Mouse (Mus musculus) limb, embryonic 14.5 days (tissue): ENCODE measurements around the gene Mkrn2. TPM values are rescaled to one million over a fixed set of nuclear protein-coding genes. Genes with fewer than 3 reads are reported as not detected.
A peak's percentile ranks its signal among the peaks of the same experiment; 100 is the strongest.

Experiments used
- ATAC-seq: fragments of 200-750 bp; cut with Nextera tagmentation; 2 replicates; pipeline ENCODE4 v1.8.0; 2017; ENCODE audit warnings: low read depth, moderate number of reproducible peaks, moderate TSS enrichment; ENCODE audit not compliant: low FRiP score
- DNase-seq: peaks from one replicate; pipeline ENCODE4 v3.0.0-alpha.2; 2015; ENCODE audit warnings: low spot score
- H3K27ac ChIP-seq: fragments of 300-500 bp; sonication (generic); replicated peaks from 2 replicates; pipeline ENCODE4 v1.5.1; 2014; ENCODE audit warnings: low read depth, mild to moderate bottlenecking, low read length, moderate library complexity, mixed read lengths
- H3K27me3 ChIP-seq: fragments of 300-500 bp; sonication (generic); 2 replicates; pipeline ENCODE4 v1.6.1; 2014; ENCODE audit warnings: low read length, mixed read lengths; ENCODE audit not compliant: control insufficient read depth, insufficient read depth
- H3K36me3 ChIP-seq: fragments of 300-500 bp; sonication (generic); 2 replicates; pipeline ENCODE4 v1.6.1; 2014; ENCODE audit warnings: mild to moderate bottlenecking, low read length, moderate library complexity, mixed read lengths; ENCODE audit not compliant: control insufficient read depth, insufficient read depth
- H3K4me1 ChIP-seq: fragments of 300-500 bp; sonication (generic); 2 replicates; pipeline ENCODE4 v1.6.1; 2014; ENCODE audit warnings: antibody characterized with exemption, low read length, mixed read lengths; ENCODE audit not compliant: control insufficient read depth, insufficient read depth
- H3K4me2 ChIP-seq: fragments of 300-500 bp; sonication (generic); replicated peaks from 2 replicates; pipeline ENCODE4 v1.6.1; 2014; ENCODE audit warnings: low read depth, mild to moderate bottlenecking, low read length, moderate library complexity; ENCODE audit not compliant: severe bottlenecking
- H3K4me3 ChIP-seq: fragments of 300-500 bp; sonication (generic); replicated peaks from 2 replicates; pipeline ENCODE4 v1.5.1; 2014; ENCODE audit warnings: low read length
- H3K9ac ChIP-seq: fragments of 300-500 bp; sonication (generic); 2 replicates; pipeline ENCODE4 v1.6.1; 2014; ENCODE audit warnings: mild to moderate bottlenecking, low read depth, low read length, moderate library complexity; ENCODE audit not compliant: severe bottlenecking
- H3K9me3 ChIP-seq: fragments of 300-500 bp; sonication (generic); 2 replicates; pipeline ENCODE4 v1.6.1; 2016; ENCODE audit warnings: low read length; ENCODE audit not compliant: control insufficient read depth
- POLR2A ChIP-seq: fragments of 200-500 bp; IDR thresholded peaks from 2 replicates; pipeline ENCODE4 v1.8.0; 2012; ENCODE audit warnings: inconsistent platforms, mild to moderate bottlenecking, moderate library complexity, borderline replicate concordance; ENCODE audit not compliant: insufficient read depth, insufficient read length; ENCODE audit errors: extremely low read depth
- WGBS: fragments of 180-500 bp; shearing (Covaris S2); extraction: QIAGEN DNeasy Blood & Tissue Kit; methylation state at CpG from one replicate; pipeline ENCODE4 v1.1.7; 2014; 5-methylcytosine and 5-hydroxymethylcytosine counted together
- polyA plus RNA-seq, 2 experiments: library from polyadenylated mRNA; depleted of rRNA in 1 of 2; stranded (reverse) in 1 of 2; unstranded in 1 of 2; fragments of >200 nt; fragmentation: Nextera tagmentation in 1 of 2; extraction: Ambion mirVana in 1 of 2; gene quantifications; 2 replicates each; pipeline versions ENCODE4 v1.2.1 to v1.2.3; 2012 to 2014

Gene Mkrn2
- polyA plus RNA-seq (2012; rRNA removed) (28.9 and 40.7 TPM in 2 replicates), polyA plus RNA-seq (2014; fragmentation: Nextera tagmentation; extraction: Ambion mirVana) (31.0 and 34.1 TPM in 2 replicates)

DNA sequence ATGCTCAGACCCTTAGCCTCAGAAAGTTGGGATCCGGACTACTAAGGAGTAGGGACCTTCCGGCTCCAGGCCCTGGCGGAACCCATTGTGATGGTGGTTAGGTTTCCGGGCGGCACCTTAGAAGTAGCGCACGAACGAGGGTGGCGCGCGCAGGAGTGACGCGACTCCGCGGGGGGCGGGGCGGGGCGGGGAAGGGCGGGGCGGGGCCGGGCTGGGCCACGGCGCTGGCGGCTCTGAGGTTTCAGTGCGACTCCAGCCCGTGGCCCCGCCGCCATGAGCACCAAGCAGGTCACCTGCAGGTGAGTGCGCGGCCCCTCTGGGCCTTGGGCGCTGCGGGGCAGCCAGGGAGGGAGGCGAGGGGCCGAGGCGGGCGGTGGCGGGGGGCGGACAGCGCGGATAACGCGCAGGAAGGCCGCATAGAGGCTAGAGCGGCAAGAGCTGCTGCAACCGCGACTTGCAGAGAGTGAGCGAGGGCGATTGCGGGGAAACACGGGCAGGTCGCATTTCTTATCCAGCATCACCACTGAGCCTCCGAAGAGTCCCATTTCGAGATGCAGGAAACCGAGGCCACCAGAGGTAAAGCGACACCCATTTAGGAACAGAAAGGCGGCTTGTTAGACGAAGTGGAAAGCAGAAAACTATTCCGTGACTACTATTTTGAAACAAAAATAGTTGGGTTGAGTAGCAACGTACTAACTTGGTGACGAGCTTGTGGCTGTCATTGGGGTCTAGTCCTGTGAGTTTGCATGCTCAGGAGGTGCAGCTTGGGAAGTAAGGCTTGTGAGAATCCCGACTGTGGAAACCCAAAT, at the start of gene Mkrn2:
Mkrn2 (plus strand) TSS at position 188 of the 809 bp plus-strand sequence.
- whole genome bisulfite sequencing, result under 1% methylated on average over 45 of the region's 61 CpGs
- Histone ChIP-seq H3K4me3 (peak within 1 kb of the TSS; percentile 82), H3K27me3 (no peaks in the 10 kb centered on the region), H3K27ac (peak within 1 kb of the TSS; percentile 71), H3K9me3 (no peaks in the 10 kb centered on the region), H3K36me3 (peaks cover 10% of the 10 kb centered on the region), H3K4me2 (peak within 1 kb of the TSS; percentile 62), H3K9ac (peak within 1 kb of the TSS; percentile 83), H3K4me1 (peaks cover 9% of the 10 kb centered on the region)
- 0 out of 2 replicates have a peak, but pooled peaks have one; percentile 63 for TF ChIP-seq POLR2A
- DNase-seq, result peak; percentile 77
- peak; percentile 93 for ATAC-seq

DNA sequence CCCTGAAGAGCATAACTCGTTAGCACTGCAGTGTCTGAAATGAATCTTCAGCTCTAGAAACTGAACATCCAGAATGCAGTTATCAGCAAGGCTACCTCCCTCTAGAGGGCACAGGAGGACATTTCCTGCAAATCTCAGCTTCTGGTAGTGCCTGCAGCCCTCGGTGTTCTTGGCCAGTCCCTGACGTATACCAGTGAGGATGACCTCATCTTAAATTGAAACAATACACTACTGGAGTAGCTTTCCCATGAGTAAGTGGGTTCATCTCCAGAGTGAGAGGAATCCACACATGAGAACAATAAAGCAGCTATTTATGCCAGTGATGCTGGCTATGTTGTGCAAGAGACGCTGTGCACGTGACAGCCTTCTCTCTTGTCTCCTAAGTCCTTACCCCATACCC, 46.2 kb upstream of the Mkrn2 start:
- no peak overlapping the region for H3K27ac ChIP-seq
- ATAC-seq (no peak), DNase-seq (no peak)
- H3K9me3 ChIP-seq, result no peaks in the 10 kb centered on the region
- no peak overlapping the region for H3K9ac ChIP-seq
- H3K4me3 ChIP-seq, result no peak overlapping the region
- no peaks in the 10 kb centered on the region for H3K4me1 ChIP-seq
- no peak overlapping the region for H3K4me2 ChIP-seq
- WGBS, result 74% methylated on average over 5 of the region's 5 CpGs
- peaks cover 47% of the 10 kb centered on the region for H3K36me3 ChIP-seq
- H3K27me3 ChIP-seq, result no peaks in the 10 kb centered on the region
- no peak for TF ChIP-seq POLR2A

DNA sequence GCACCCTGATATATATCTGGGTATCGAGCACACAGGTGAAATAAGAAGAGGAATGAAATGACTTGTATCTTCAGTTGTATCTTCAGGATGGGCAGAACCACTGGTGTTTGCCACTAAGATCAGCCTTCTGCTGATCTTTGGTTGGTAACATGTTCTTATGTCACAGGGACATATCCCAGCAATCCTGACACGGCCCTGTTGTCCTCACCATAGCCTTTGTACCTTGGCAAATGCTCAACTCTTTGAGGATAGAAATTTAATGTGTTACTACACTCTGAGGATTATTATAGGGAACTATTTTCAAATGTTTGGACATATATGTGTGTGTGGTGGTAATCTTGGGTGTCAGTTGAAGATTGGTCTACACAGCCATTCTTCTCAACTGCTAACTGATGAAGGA, 43.5 kb upstream of the Mkrn2 start:
- 96% methylated on average over 2 of the region's 2 CpGs for WGBS
- no peaks in the 10 kb centered on the region for H3K4me1 ChIP-seq
- no peak overlapping the region for H3K4me3 ChIP-seq
- TF ChIP-seq POLR2A, result no peak
- H3K9me3 ChIP-seq, result no peaks in the 10 kb centered on the region
- DNase-seq (no peak), ATAC-seq (no peak)
- H3K27ac ChIP-seq, result no peak overlapping the region
- no peak overlapping the region for H3K9ac ChIP-seq
- H3K4me2 ChIP-seq, result no peak overlapping the region
- H3K27me3 ChIP-seq, result no peaks in the 10 kb centered on the region
- H3K36me3 ChIP-seq, result peaks cover 52% of the 10 kb centered on the region

DNA sequence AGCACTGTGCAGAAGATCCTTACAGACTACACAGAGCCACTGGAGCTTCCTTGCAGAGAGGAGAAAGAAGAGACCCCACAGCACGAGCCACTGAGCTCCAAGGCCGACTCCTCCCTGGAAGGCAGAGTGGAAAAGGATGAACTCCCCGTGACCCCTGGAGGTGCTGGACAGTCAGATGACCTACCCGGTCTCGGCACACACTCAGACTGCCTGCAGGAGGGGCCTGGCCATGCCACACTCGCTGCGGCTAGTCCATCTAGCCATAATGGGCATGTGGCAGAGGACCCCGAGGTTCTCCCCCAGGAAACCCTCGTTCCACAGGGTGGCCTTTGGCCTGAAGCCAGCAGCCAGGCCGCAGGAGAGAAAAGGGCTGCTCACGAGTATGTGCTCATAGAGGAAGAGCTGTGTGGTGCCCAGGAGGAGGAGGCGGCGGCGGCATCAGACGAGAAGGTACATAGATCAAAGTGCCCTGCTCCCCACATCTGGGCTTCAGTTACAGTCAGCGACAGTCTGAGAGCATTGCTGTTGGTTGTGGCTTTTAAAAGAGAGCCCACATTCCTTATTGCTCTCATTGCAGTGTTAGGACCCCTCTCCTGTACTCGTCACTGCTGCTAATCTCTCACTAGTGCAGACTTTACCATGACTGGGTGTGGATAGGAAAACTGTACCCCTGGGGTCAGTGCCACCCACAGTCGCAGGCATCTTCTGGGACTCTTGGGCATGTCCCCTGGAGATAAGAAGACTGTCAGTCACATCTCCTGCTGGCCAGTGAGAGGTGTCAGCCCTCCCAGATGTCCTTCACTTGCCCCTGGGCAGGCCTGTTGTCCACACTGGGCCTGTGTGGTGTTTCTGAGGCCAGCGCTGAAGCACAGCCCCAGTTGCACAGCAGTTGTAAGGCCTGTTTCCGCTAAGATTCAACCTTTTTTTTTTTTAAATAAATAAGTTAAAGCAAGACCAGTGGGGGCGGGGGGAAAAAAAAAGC, 41.8 kb upstream of the Mkrn2 start:
- Histone ChIP-seq H3K36me3 (peaks cover 42% of the 10 kb centered on the region), H3K4me3 (no peak overlapping the region), H3K9me3 (no peaks in the 10 kb centered on the region), H3K9ac (no peak overlapping the region), H3K4me1 (no peaks in the 10 kb centered on the region), H3K4me2 (no peak overlapping the region), H3K27me3 (no peaks in the 10 kb centered on the region), H3K27ac (no peak overlapping the region)
- WGBS, result 66% methylated on average over 21 of the region's 21 CpGs
- TF ChIP-seq POLR2A, result no peak
- no peak for ATAC-seq
- DNase-seq, result no peak

DNA sequence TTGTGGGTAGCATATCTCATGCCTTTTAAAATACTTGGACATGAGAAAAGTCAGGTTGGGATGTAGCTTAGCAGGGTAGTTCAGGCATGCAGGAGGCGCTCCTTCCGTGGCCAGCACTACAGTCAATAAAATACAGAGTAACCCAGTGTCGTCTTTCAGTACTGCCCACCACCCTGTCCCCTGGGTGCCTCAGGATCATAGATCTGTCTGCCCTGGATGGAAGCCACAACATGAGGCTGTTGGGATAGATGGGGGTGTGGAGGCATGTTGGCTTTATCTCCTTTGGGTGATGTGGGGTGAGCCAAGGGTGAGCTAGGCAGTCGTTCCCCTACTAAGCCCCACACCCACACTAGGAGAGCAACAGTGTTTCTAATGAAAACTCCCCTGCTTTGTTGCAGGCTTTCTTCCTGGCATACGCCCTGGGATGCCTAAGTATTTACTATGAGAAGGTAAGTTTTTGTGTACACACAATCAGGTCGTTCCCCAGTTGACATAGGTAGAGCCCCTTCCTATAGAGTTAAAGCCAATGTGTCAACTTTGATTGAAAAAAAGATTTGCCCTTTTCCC, 36.1 kb upstream of the Mkrn2 start:
- DNase-seq (no peak), ATAC-seq (no peak)
- H3K4me2 ChIP-seq, result no peak overlapping the region
- 84% methylated on average over 6 of the region's 6 CpGs for WGBS
- no peak overlapping the region for H3K4me3 ChIP-seq
- H3K4me1 ChIP-seq, result no peaks in the 10 kb centered on the region
- no peak overlapping the region for H3K9ac ChIP-seq
- H3K36me3 ChIP-seq, result peaks cover 44% of the 10 kb centered on the region
- TF ChIP-seq POLR2A, result no peak
- no peaks in the 10 kb centered on the region for H3K27me3 ChIP-seq
- no peak overlapping the region for H3K27ac ChIP-seq
- no peaks in the 10 kb centered on the region for H3K9me3 ChIP-seq
